Mouse (Mus musculus) Patski (cell line): ENCODE results near the gene Cdh23. TPM values are rescaled to one million over a fixed set of nuclear protein-coding genes. Genes with fewer than 3 reads are reported as not detected.

ENCODE experiments used
- ATAC-seq: fragments of 100-300 bp; one replicate; pipeline ENCODE4 v1.8.0; 2021
- CTCF ChIA-PET: fragments of 350-600 bp; sonication (Branson Sonifier 250); formaldehyde crosslinking; loops from one replicate; lab custom pipeline; 2022; ENCODE audit warnings: inconsistent platforms; lab: Charles Lee
- POLR2A ChIA-PET: fragments of 350-600 bp; sonication (Branson Sonifier 250); formaldehyde crosslinking; loops from one replicate; lab custom pipeline; 2022; ENCODE audit warnings: antibody characterized with exemption, inconsistent platforms; lab: Charles Lee
- DNase-seq: peaks from one replicate; pipeline ENCODE4 v3.0.0-alpha.2; 2011; ENCODE audit warnings: low read depth, low spot score
- H3K27me3 ChIP-seq: fragments of 371-371 bp; one replicate; pipeline ENCODE4 v1.5.1; 2021
- CTCF ChIP-seq: fragments of 100-300 bp; IDR thresholded peaks from one replicate; pipeline ENCODE4 v1.5.1; 2021
- in situ Hi-C: fragments of 300-500 bp; cut with MboI; formaldehyde crosslinking; loops from 3 replicates; pipeline ENCODE4 v1.11.1; 2018; ENCODE audit warnings: low pct_unique_long_range_greater_than_20kb, mixed read lengths
- polyA plus RNA-seq: library from polyadenylated mRNA; unstranded; gene quantifications from one replicate; pipeline ENCODE4 v1.2.3, GENCODE M21; 2021

The Cdh23 gene
- polyA plus RNA-seq, 1 experiment from 2014 or later = 0.19 TPM

DNA sequence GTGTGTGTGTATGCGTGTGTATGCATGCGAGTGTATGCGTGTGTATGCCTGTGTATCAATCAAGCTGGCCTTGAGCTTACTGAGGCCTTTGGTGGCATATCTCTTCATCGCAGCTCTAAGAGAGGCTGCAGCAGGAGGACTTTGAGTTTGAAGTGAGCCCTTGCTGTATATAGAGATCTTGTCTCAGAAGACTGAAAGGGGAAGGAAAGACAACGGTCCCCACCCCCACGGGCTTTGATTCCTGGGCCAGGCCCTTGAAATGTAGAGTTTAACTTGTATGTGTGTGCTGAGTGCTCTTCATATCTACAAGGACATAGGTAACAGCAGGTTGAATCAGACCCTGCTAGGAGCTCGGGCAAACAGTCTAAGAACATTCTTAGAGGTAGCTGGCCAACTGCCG lies 407.1 kb downstream of the Cdh23 start:
- POLR2A ChIA-PET = interaction anchor here (1.5 kb wide), 1 partner anchor 10 kb away, joined by 3 read pairs; no protein-coding TSS in a partner anchor
- no peak for DNase-seq
- TF ChIP-seq CTCF = no peak

DNA sequence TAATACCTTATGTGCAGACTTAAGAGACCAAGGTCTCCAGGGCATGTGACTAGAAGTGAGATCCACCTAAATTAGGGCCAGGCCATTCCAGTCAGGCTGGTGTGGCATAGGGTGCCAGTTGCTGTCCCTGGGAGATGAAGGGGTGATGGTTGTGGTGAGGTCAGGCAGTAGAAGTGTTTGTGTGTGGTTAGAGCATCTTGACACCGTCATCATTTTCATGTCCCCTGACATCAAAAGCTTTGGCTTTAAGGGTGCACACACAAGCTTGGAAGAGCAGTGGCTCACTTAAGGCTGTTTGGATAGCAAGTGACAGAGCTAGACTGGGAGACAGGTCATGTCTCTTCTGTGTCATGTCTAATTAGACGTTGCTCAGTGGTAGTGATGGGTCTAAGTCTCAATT lies 408.6 kb downstream of the Cdh23 start:
- DNase-seq = no peak
- H3K27me3 ChIP-seq = no peaks in the 10 kb centered on the region
- ChIA-PET CTCF (interaction anchor here (0.7 kb wide), 1 partner anchor 13 kb away, joined by 3 read pairs; no protein-coding TSS in a partner anchor), POLR2A (interaction anchor here (0.6 kb wide), 1 partner anchor 10 kb away, joined by 3 read pairs; no protein-coding TSS in a partner anchor)
- in situ Hi-C loops = no loop called here
- no peak for ATAC-seq
- no peak for TF ChIP-seq CTCF

More for the DNA sequence above, 407.1 kb downstream of the Cdh23 start:
- no peaks in the 10 kb centered on the region for H3K27me3 ChIP-seq
- CTCF ChIA-PET = interaction anchor here (0.9 to 1.8 kb wide), 3 partner anchors 10 to 44 kb away, joined by 3 to 8 read pairs (median 5); no protein-coding TSS in a partner anchor
- ATAC-seq = no peak
- in situ Hi-C loops = no loop called here

- DNase-seq (no peak), ATAC-seq (no peak)
- ChIA-PET CTCF (interaction anchor here (0.7 kb wide), 1 partner anchor 14 kb away, joined by 3 read pairs; no protein-coding TSS in a partner anchor), POLR2A (no interaction called here)
- H3K27me3 ChIP-seq = no peaks in the 10 kb centered on the region
- no peak for TF ChIP-seq CTCF
- in situ Hi-C loops = no loop called here
These were observed 409.1 kb downstream of the Cdh23 start for GRCm38 (mm10) chr10:60287161-60287560.

GRCm38 (mm10) chr10:60286546-60286945 lies 409.7 kb downstream of the Cdh23 start:
- H3K27me3 ChIP-seq = no peaks in the 10 kb centered on the region
- no peak for TF ChIP-seq CTCF
- DNase-seq (no peak), ATAC-seq (no peak)
- in situ Hi-C loops = no loop called here
- ChIA-PET CTCF (no interaction called here), POLR2A (interaction anchor here (0.6 kb wide), 1 partner anchor 66 kb away, joined by 3 read pairs; no protein-coding TSS in a partner anchor)

DNA sequence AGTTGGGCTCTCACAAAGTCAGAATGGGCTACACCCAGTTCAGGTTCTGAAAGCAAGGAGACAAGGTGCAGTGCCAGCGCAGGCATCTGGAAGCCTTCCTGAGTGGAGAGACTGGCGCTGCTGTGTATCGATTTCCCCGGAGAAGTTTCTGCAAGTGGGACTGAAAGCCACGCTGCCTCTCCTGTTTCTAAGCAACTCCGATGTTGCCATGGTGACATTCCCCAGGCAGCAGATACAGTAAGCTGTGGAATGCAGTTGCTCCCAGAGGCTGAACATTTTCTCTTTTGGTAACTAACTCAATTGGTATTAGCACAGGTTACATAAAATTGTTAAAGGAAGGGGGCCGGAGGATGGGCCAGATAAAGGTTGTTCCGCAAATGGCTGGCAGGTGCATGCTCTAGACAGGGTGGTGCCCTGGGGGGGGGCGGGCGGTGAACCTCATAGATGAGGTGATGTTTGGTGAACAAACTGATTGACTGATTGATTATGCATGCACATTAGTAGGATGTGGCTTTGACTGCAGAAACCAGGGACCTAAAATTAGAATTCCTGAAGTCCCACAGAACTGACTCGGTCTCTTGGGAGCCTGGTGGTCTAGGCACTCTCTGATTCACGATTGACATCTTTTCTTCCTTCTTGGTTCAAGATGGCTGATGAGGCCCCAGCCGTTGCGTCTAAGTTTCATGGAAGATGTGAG lies 410.5 kb downstream of the Cdh23 start:
- ChIA-PET POLR2A (no interaction called here), CTCF (interaction anchor here (2.4 kb wide), 1 partner anchor 41 kb away, joined by 8 read pairs; no protein-coding TSS in a partner anchor)
- no peak for TF ChIP-seq CTCF
- H3K27me3 ChIP-seq = no peaks in the 10 kb centered on the region
- no peak for ATAC-seq
- DNase-seq = no peak
- in situ Hi-C loops = no loop called here

DNA sequence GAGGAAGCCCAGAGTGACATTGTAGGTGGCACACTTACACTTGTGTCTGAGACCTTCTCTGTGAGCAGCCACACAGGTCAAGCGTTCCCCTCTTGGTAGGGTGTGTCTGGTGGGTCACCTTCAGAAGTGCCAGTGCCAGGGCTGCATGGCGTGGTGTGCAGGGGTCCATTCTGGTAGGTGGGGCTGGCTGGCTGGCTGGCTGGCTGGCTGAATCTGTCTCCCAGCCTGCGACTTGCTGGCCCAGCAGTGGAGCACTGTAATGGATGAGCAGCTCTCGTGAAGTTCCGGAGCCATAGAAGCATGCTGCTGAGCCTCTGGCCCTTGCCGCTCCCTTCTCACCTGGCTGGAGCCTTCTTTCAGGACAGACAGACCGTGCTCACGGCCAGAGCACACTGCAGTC lies 411.1 kb downstream of the Cdh23 start:
- H3K27me3 ChIP-seq = no peaks in the 10 kb centered on the region
- no peak for ATAC-seq
- no peak for DNase-seq
- TF ChIP-seq CTCF = no peak
- POLR2A ChIA-PET = interaction anchor here (1.1 kb wide), 1 partner anchor 9 kb away, joined by 4 read pairs; no protein-coding TSS in a partner anchor
- CTCF ChIA-PET = interaction anchor here (2.4 kb wide), 1 partner anchor 40 kb away, joined by 8 read pairs; no protein-coding TSS in a partner anchor
- in situ Hi-C loops = no loop called here

- ChIA-PET POLR2A (interaction anchor here (1.1 kb wide), 1 partner anchor 10 kb away, joined by 4 read pairs; no protein-coding TSS in a partner anchor), CTCF (interaction anchor here (2.4 kb wide), 1 partner anchor 40 kb away, joined by 8 read pairs; no protein-coding TSS in a partner anchor)
- TF ChIP-seq CTCF = no peak
- H3K27me3 ChIP-seq = no peaks in the 10 kb centered on the region
- ATAC-seq = no peak
- in situ Hi-C loops = no loop called here
- DNase-seq = no peak
These were observed 411.6 kb downstream of the Cdh23 start for GRCm38 (mm10) chr10:60284676-60285111.

DNA sequence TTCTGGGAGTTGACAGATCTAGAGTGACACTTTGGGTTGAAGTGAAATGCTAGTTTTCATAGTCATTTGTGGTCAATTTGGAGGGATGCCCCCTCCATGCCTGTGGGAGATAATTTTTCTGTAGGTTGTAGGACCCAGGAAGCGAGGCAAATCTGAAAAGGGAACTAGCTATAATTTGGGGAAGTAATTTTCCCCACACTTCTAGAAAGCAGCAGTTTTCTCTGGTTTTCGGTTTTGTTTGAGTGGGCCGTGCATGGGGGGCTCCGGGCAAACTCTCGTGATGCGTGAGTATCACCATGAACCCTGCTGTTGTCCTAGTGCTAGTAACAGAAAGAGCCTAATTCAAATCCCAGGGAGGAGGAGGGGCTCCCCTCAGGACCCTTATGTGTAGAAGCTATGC lies 412.0 kb downstream of the Cdh23 start:
- no peak for TF ChIP-seq CTCF
- no peaks in the 10 kb centered on the region for H3K27me3 ChIP-seq
- POLR2A ChIA-PET = interaction anchor here (1.1 kb wide), 1 partner anchor 10 kb away, joined by 4 read pairs; no protein-coding TSS in a partner anchor
- DNase-seq (no peak), ATAC-seq (no peak)
- CTCF ChIA-PET = interaction anchor here (2.4 kb wide), 1 partner anchor 39 kb away, joined by 8 read pairs; no protein-coding TSS in a partner anchor
- in situ Hi-C loops = no loop called here

- TF ChIP-seq CTCF = no peak
- DNase-seq (no peak), ATAC-seq (no peak)
- ChIA-PET POLR2A (no interaction called here), CTCF (interaction anchor here (1.7 kb wide), 1 partner anchor 124 kb away, joined by 3 read pairs; no protein-coding TSS in a partner anchor)
- in situ Hi-C loops = no loop called here
- H3K27me3 ChIP-seq = no peaks in the 10 kb centered on the region
These were observed 413.9 kb downstream of the Cdh23 start for GRCm38 (mm10) chr10:60282116-60283014.

GRCm38 (mm10) chr10:60281571-60282050 lies 414.7 kb downstream of the Cdh23 start:
- TF ChIP-seq CTCF = no peak
- ChIA-PET POLR2A (no interaction called here), CTCF (no interaction called here)
- in situ Hi-C loops = no loop called here
- DNase-seq (no peak), ATAC-seq (no peak)
- H3K27me3 ChIP-seq = no peaks in the 10 kb centered on the region
